Mouse (Mus musculus): ENCODE measurements at regions not wholly inside any gene's neighbourhood (a gene's known extent, or its start where the extent isn't known, plus 50 kb on each side); places are given as distances from the start of the nearest gene placed in this dataset.

- TF ChIP-seq BHLHE40 (IDR thresholded peaks at IDR 0.05; ENCODE audit: borderline replicate concordance, low read depth, low read length) (peak; percentile 76), POLR2AphosphoS5 (IDR thresholded peaks at IDR 0.05; ENCODE audit: borderline replicate concordance, low read depth, low read length) (0 out of 2 replicates have a peak, but pooled peaks have one; percentile 26)
These were observed 467.0 kb upstream of the Smim15 start (continued) for GRCm38 (mm10) chr13:107577272-107577671.

GRCm38 (mm10) chr13:107576701-107577100, 467.5 kb upstream of the Smim15 start:
- H3K79me2 ChIP-seq (ENCODE audit: control insufficient read depth, insufficient read depth, low read length, poor library complexity) = no peaks in the 10 kb centered on the region
- peak overlapping the region; percentile 94 for H3K27ac ChIP-seq (ENCODE audit: control insufficient read depth, low read depth, low read length)
- no peak for TF ChIP-seq ELF1 (IDR thresholded peaks at IDR 0.05; ENCODE audit: low read depth, low read length)
- TF ChIP-seq MEF2A (IDR thresholded peaks at IDR 0.05; ENCODE audit: extremely low read depth, insufficient replicate concordance, low read depth, low read length, poor library complexity, severe bottlenecking) = no peak
- no peak for TF ChIP-seq SIN3A (IDR thresholded peaks at IDR 0.05; ENCODE audit: low read length)
- no peak for TF ChIP-seq USF2 (IDR thresholded peaks at IDR 0.05; ENCODE audit: borderline replicate concordance in 1 of 2, insufficient read depth in 1 of 2, low read depth in 1 of 2, low read length in 2 of 2)
- TF ChIP-seq USF1 (IDR thresholded peaks at IDR 0.05; ENCODE audit: low read depth, low read length) = no peak
- 0 out of 2 replicates have a peak, but pooled peaks have one; percentile 3 for TF ChIP-seq RCOR1 (IDR thresholded peaks at IDR 0.05; ENCODE audit: low read depth, low read length)
- no peak for TF ChIP-seq GATA1 (IDR thresholded peaks at IDR 0.05; ENCODE audit: low read depth, low read length)
- no peak for TF ChIP-seq JUND (IDR thresholded peaks at IDR 0.05; ENCODE audit: low read depth, low read length)
- no peak for TF ChIP-seq EP300 (IDR thresholded peaks at IDR 0.05; ENCODE audit: low read depth in 1 of 2, low read length in 2 of 2)
- TF ChIP-seq MXI1 (IDR thresholded peaks at IDR 0.05; ENCODE audit: low read depth, low read length) = 0 out of 2 replicates have a peak, but pooled peaks have one; percentile 32
- TF ChIP-seq ZKSCAN1 (IDR thresholded peaks at IDR 0.05; ENCODE audit: low read depth, low read length) = no peak
- no peak; the same call in 1 of the 2 replicates for TF ChIP-seq ZMIZ1 (IDR thresholded peaks at IDR 0.05; ENCODE audit: low read depth, low read length)
- TF ChIP-seq POLR2AphosphoS5 (IDR thresholded peaks at IDR 0.05; ENCODE audit: borderline replicate concordance, low read depth, low read length) = no peak
- no peak for TF ChIP-seq MYB (IDR thresholded peaks at IDR 0.05; ENCODE audit: low read depth, low read length)
- no peak for TF ChIP-seq ETS1 (IDR thresholded peaks at IDR 0.05; ENCODE audit: low read depth, low read length)
- TF ChIP-seq GABPA (IDR thresholded peaks at IDR 0.05; ENCODE audit: low read depth, low read length) = no peak
- no peak for TF ChIP-seq MAFK (IDR thresholded peaks at IDR 0.05; ENCODE audit: borderline replicate concordance, low read depth, low read length)
- no peak for TF ChIP-seq NRF1 (IDR thresholded peaks at IDR 0.05; ENCODE audit: insufficient read depth, low read depth, low read length, poor library complexity, severe bottlenecking)
- no peak for TF ChIP-seq TCF12 (IDR thresholded peaks at IDR 0.05; ENCODE audit: low read depth, low read length)
- no peak for TF ChIP-seq MAZ (IDR thresholded peaks at IDR 0.05; ENCODE audit: low read depth, low read length)
- no peak for TF ChIP-seq HCFC1 (IDR thresholded peaks at IDR 0.05; ENCODE audit: low read depth, low read length)
- no peak; a peak in 1 of 4 replicates for TF ChIP-seq POLR2A (IDR thresholded peaks at IDR 0.05; ENCODE audit: control insufficient read depth in 1 of 2, insufficient read depth in 1 of 2, low read depth in 1 of 2, low read length in 2 of 2, poor library complexity in 1 of 2)
- no peak for TF ChIP-seq E2F4 (IDR thresholded peaks at IDR 0.05; ENCODE audit: borderline replicate concordance, low read depth, low read length)
- TF ChIP-seq MAX (IDR thresholded peaks at IDR 0.05; ENCODE audit: low read length) = peak; percentile 27
- H3K4me3 ChIP-seq (ENCODE audit: control insufficient read depth in 1 of 2, insufficient read depth in 1 of 2, low read depth in 2 of 2, low read length in 2 of 2) = 0 out of 4 replicates have a peak overlapping the region, but pooled peaks of 1 of the 2 experiments have one; percentile 3
- peaks cover 27 to 62% of the 10 kb centered on the region in 2 experiments for H3K4me1 ChIP-seq (ENCODE audit: control insufficient read depth in 1 of 2, insufficient read depth in 2 of 2, low read length in 2 of 2)
- H3K9me3 ChIP-seq (replicated peaks; ENCODE audit: insufficient read depth, low read length) = no peaks in the 10 kb centered on the region
- DNase-seq (ENCODE audit: low read depth, low spot score) = peak; percentile 77
- H3K36me3 ChIP-seq (ENCODE audit: control insufficient read depth in 1 of 2, insufficient read depth in 2 of 2, low read length in 2 of 2) = peaks cover 0 to 58% of the 10 kb centered on the region in 2 experiments; a peak in 2 of 4 replicates
- H3K9ac ChIP-seq (ENCODE audit: control insufficient read depth, low read depth, low read length, poor library complexity, severe bottlenecking) = peak overlapping the region; percentile 18; the same call in 1 of the 2 replicates
- no peaks in the 10 kb centered on the region for H3K27me3 ChIP-seq (ENCODE audit: control insufficient read depth in 1 of 2, insufficient read depth in 2 of 2, low read length in 2 of 2)
